ENCODE assay signal across 15 mouse cellular contexts in the genomic region with DNA sequence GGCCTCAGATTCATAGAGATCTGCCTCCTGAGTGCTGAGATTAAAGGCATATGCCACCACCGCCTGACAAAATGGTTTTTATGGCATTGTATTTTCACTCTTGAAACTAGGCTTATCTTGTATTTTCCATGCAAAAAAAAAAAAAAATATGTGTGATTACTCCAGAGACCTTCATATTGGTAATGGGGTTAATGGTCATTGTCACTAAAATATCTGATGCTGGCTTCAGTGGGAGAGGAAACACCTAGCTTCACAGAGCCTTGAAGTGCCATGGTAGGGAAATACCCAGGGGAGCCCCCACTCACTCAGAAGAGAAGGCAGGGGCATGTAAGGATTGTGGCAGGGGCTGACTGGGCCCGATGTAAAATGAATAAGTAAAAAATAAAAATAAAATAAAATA.
"Had no signal": no experiment of that assay in that cellular context is flagged by ENCODE, and none has a peak within 500 bp of the region (broad histone marks: within the 10 kb centered on the region; RNA-seq: fewer than 3 reads in every experiment).

No protein-coding gene starts in this region.

- DNase-seq: heart, postnatal 10 days; heart, postnatal 36 days; heart, postnatal 4 days; kidney, adult 11 months; kidney, adult 18-20 months; kidney, adult 2 months; kidney, adult 8-10 months; kidney, adult 9 months; kidney, postnatal 10 days; kidney, postnatal 14 days; kidney, postnatal 25 days; kidney, postnatal 36 days; kidney, postnatal 4 days; layer of hippocampus, adult 9-11 months; layer of hippocampus, postnatal 36 days had no signal
